Mouse (Mus musculus): ENCODE data around the gene Ube4b. TPM values are rescaled to one million over a fixed set of nuclear protein-coding genes. Genes with fewer than 3 reads are reported as not detected.

Gene Ube4b
- total and polyA plus RNA-seq, 3 experiments: 28.4 to 104 (median 71.0) TPM

GRCm38 (mm10) chr4:149407461-149407860 lies 19.1 kb downstream of the Ube4b start (continued):
- TF ChIP-seq MYB (IDR thresholded peaks at IDR 0.05; ENCODE audit: low read depth, low read length): no peak

- no peaks in the 10 kb centered on the region; a peak in 1 of 4 replicates for H3K36me3 ChIP-seq (ENCODE audit: control insufficient read depth in 1 of 2, insufficient read depth in 2 of 2, low read length in 2 of 2)
- H3K4me3 ChIP-seq (ENCODE audit: control insufficient read depth in 1 of 2, insufficient read depth in 1 of 2, low read depth in 2 of 2, low read length in 2 of 2): no peak overlapping the region
- no peaks in the 10 kb centered on the region for H3K27me3 ChIP-seq (ENCODE audit: control insufficient read depth in 1 of 2, insufficient read depth in 2 of 2, low read length in 2 of 2)
- no peak overlapping the region for H3K9ac ChIP-seq (ENCODE audit: control insufficient read depth, low read depth, low read length, poor library complexity, severe bottlenecking)
- no peak for DNase-seq (ENCODE audit: low read depth, low spot score)
- no peaks in the 10 kb centered on the region for H3K9me3 ChIP-seq (replicated peaks; ENCODE audit: insufficient read depth, low read length)
- TF ChIP-seq ETS1 (IDR thresholded peaks at IDR 0.05; ENCODE audit: low read depth, low read length): no peak
- TF ChIP-seq POLR2AphosphoS5 (IDR thresholded peaks at IDR 0.05; ENCODE audit: borderline replicate concordance, low read depth, low read length): no peak
- TF ChIP-seq ZC3H11A (IDR thresholded peaks at IDR 0.05; ENCODE audit: low read depth, low read length): no peak
- TF ChIP-seq TBP (IDR thresholded peaks at IDR 0.05; ENCODE audit: low read depth, low read length): no peak
- TF ChIP-seq TAL1 (IDR thresholded peaks at IDR 0.05; ENCODE audit: low read length): no peak
- TF ChIP-seq E2F4 (IDR thresholded peaks at IDR 0.05; ENCODE audit: borderline replicate concordance, low read depth, low read length): no peak
- TF ChIP-seq GABPA (IDR thresholded peaks at IDR 0.05; ENCODE audit: low read depth, low read length): no peak
- no peak for TF ChIP-seq BHLHE40 (IDR thresholded peaks at IDR 0.05; ENCODE audit: borderline replicate concordance, low read depth, low read length)
- TF ChIP-seq MYB (IDR thresholded peaks at IDR 0.05; ENCODE audit: low read depth, low read length): no peak
- no peak for TF ChIP-seq KAT2A (conservative IDR thresholded peaks at IDR 0.05; ENCODE audit: low read depth, low read length)
- no peak for TF ChIP-seq MXI1 (IDR thresholded peaks at IDR 0.05; ENCODE audit: low read depth, low read length)
- TF ChIP-seq SMC3 (IDR thresholded peaks at IDR 0.05; ENCODE audit: low read depth, low read length): no peak
- no peak for TF ChIP-seq EP300 (IDR thresholded peaks at IDR 0.05; ENCODE audit: low read depth in 1 of 2, low read length in 2 of 2)
- no peak for TF ChIP-seq RCOR1 (IDR thresholded peaks at IDR 0.05; ENCODE audit: low read depth, low read length)
- TF ChIP-seq NELFE (IDR thresholded peaks at IDR 0.05; ENCODE audit: low read depth, low read length): no peak
- TF ChIP-seq MEF2A (IDR thresholded peaks at IDR 0.05; ENCODE audit: extremely low read depth, insufficient replicate concordance, low read depth, low read length, poor library complexity, severe bottlenecking): no peak
- no peak for TF ChIP-seq ZMIZ1 (IDR thresholded peaks at IDR 0.05; ENCODE audit: low read depth, low read length)
- TF ChIP-seq ZNF384 (IDR thresholded peaks at IDR 0.05; ENCODE audit: low read depth, low read length): no peak
- H3K79me2 ChIP-seq (ENCODE audit: control insufficient read depth, insufficient read depth, low read length, poor library complexity): peaks cover 3% of the 10 kb centered on the region
- no peak overlapping the region for H3K27ac ChIP-seq (ENCODE audit: control insufficient read depth, low read depth, low read length)
- no peaks in the 10 kb centered on the region for H3K4me1 ChIP-seq (ENCODE audit: control insufficient read depth in 1 of 2, insufficient read depth in 2 of 2, low read length in 2 of 2)
These were observed 20.7 kb downstream of the Ube4b start for GRCm38 (mm10) chr4:149405713-149406443.

All from MEL (cell line).